Mouse (Mus musculus) embryonic facial prominence, embryonic 11.5 days (tissue): ENCODE results near the gene Cd40lg. TPM values are rescaled to one million over a fixed set of nuclear protein-coding genes. Genes with fewer than 3 reads are reported as not detected.
A peak's percentile ranks its signal among the peaks of the same experiment; 100 is the strongest.

Experiments
- ATAC-seq: fragments of 200-750 bp; cut with Nextera tagmentation; replicated peaks from 2 replicates; pipeline ENCODE4 v1.8.0; 2017; ENCODE audit warnings: low read depth; ENCODE audit not compliant: insufficient number of reproducible peaks, low FRiP score, low TSS enrichment
- DNase-seq: peaks from one replicate; pipeline ENCODE4 v3.0.0-alpha.2; 2015; ENCODE audit warnings: low spot score
- H3K27ac ChIP-seq: fragments of 300-500 bp; sonication (generic); replicated peaks from 2 replicates; pipeline ENCODE4 v1.5.1; 2014; ENCODE audit warnings: mild to moderate bottlenecking, low read depth, low read length, control low read depth
- H3K27me3 ChIP-seq: fragments of 300-500 bp; sonication (generic); 2 replicates; pipeline ENCODE4 v1.6.1; 2014; ENCODE audit warnings: mild to moderate bottlenecking, low read length, moderate library complexity, mixed read lengths; ENCODE audit not compliant: control insufficient read depth, insufficient read depth
- H3K36me3 ChIP-seq: fragments of 300-500 bp; sonication (generic); replicated peaks from 2 replicates; pipeline ENCODE4 v1.6.1; 2014; ENCODE audit warnings: low read depth, mild to moderate bottlenecking, low read length, moderate library complexity, mixed read lengths; ENCODE audit not compliant: control insufficient read depth, insufficient read depth
- H3K4me1 ChIP-seq: fragments of 300-500 bp; sonication (generic); 2 replicates; pipeline ENCODE4 v1.6.1; 2014; ENCODE audit warnings: low read length, mixed read lengths; ENCODE audit not compliant: control insufficient read depth, insufficient read depth
- H3K4me2 ChIP-seq: fragments of 300-500 bp; sonication (generic); 2 replicates; pipeline ENCODE4 v1.6.1; 2014; ENCODE audit warnings: low read depth, mild to moderate bottlenecking, control low read depth, low read length, moderate library complexity
- H3K4me3 ChIP-seq: fragments of 300-500 bp; sonication (generic); 2 replicates; pipeline ENCODE4 v1.5.1; 2014; ENCODE audit warnings: low read depth, low read length, control low read depth
- H3K9ac ChIP-seq: fragments of 300-500 bp; sonication (generic); replicated peaks from 2 replicates; pipeline ENCODE4 v1.6.1; 2014; ENCODE audit warnings: mild to moderate bottlenecking, control low read depth, low read length
- H3K9me3 ChIP-seq: fragments of 300-500 bp; sonication (generic); replicated peaks from 2 replicates; pipeline ENCODE4 v1.6.1; 2016; ENCODE audit warnings: mild to moderate bottlenecking, low read length, inconsistent platforms, mixed read lengths; ENCODE audit not compliant: control insufficient read depth
- WGBS: fragments of 180-500 bp; shearing (Covaris S2); extraction: QIAGEN DNeasy Blood & Tissue Kit; methylation state at CpG from one replicate; pipeline ENCODE4 v1.1.7; 2014; 5-methylcytosine and 5-hydroxymethylcytosine counted together
- polyA plus RNA-seq: library from polyadenylated mRNA; unstranded; fragments of >200 nt; fragmentation: Nextera tagmentation; extraction: Ambion mirVana; gene quantifications from 2 replicates; pipeline ENCODE4 v1.2.1, GENCODE M21; 2014

The Cd40lg gene
- polyA plus RNA-seq, 1 experiment from 2014 or later, result not detected

DNA sequence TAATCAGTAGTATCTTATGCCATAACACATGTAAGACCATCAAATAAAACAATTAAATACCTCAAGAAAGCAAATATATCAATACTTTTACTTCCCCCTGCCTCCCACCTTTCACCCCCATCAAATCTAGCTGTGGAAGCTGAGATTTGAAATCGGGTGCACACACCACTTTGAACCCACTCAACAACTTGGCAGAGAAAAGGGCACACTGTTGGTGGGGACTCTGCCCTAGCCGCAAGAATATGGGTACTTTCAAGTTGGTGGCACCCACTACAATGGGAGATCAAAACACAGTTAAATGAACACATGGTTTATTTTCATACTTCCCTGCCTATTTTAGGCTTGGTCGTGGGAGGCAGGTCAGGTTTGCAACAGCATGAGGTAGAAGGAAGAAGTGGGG, 9.9 kb downstream of the Cd40lg start:
- WGBS, result 72% methylated on average over 3 of the region's 3 CpGs
- H3K36me3 ChIP-seq, result no peaks in the 10 kb centered on the region
- DNase-seq (no peak), ATAC-seq (no peak)
- H3K4me3 ChIP-seq, result no peak overlapping the region
- H3K9ac ChIP-seq, result no peak overlapping the region
- H3K4me1 ChIP-seq, result no peaks in the 10 kb centered on the region
- no peaks in the 10 kb centered on the region for H3K27me3 ChIP-seq
- H3K4me2 ChIP-seq, result no peak overlapping the region
- no peaks in the 10 kb centered on the region for H3K9me3 ChIP-seq
- H3K27ac ChIP-seq, result no peak overlapping the region

DNA sequence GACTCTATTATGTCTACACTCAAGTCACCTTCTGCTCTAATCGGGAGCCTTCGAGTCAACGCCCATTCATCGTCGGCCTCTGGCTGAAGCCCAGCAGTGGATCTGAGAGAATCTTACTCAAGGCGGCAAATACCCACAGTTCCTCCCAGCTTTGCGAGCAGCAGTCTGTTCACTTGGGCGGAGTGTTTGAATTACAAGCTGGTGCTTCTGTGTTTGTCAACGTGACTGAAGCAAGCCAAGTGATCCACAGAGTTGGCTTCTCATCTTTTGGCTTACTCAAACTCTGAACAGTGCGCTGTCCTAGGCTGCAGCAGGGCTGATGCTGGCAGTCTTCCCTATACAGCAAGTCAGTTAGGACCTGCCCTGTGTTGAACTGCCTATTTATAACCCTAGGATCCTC, 11.4 kb downstream of the Cd40lg start:
- peak; percentile 0 for DNase-seq
- no peak for ATAC-seq
- no peak overlapping the region for H3K27ac ChIP-seq

DNA sequence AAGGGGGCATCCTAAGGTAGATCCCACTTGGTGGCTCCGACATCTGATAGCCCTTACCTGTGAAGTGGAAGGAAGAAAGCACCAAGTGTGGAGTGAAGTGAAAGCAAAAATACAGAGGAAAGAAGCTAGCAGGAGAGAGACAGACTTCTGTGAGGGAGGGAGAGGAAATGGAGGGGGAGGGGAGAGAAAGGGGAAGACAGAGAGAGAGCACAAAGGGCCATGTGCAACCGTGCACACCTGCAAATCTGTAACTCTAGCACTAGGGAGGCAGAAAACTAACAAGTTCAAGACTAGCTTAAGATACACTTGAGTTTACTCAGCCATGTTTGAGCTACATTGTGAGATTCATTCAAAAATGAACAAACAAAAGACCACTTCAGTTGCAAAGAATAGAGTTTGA, 16.2 kb downstream of the Cd40lg start:
- Histone ChIP-seq H3K4me3 (no peak overlapping the region), H3K27ac (no peak overlapping the region), H3K36me3 (no peaks in the 10 kb centered on the region), H3K4me2 (no peak overlapping the region), H3K27me3 (no peaks in the 10 kb centered on the region), H3K9me3 (no peaks in the 10 kb centered on the region), H3K9ac (no peak overlapping the region), H3K4me1 (no peaks in the 10 kb centered on the region)
- DNase-seq (no peak), ATAC-seq (no peak)
- 71% methylated on average over 2 of the region's 2 CpGs for WGBS

More for the DNA sequence above, 11.4 kb downstream of the Cd40lg start:
- Histone ChIP-seq H3K4me3 (no peak overlapping the region), H3K36me3 (no peaks in the 10 kb centered on the region), H3K4me2 (no peak overlapping the region), H3K9ac (no peak overlapping the region), H3K27me3 (no peaks in the 10 kb centered on the region), H3K4me1 (no peaks in the 10 kb centered on the region), H3K9me3 (no peaks in the 10 kb centered on the region)
- 86% methylated on average over 10 of the region's 10 CpGs for WGBS

DNA sequence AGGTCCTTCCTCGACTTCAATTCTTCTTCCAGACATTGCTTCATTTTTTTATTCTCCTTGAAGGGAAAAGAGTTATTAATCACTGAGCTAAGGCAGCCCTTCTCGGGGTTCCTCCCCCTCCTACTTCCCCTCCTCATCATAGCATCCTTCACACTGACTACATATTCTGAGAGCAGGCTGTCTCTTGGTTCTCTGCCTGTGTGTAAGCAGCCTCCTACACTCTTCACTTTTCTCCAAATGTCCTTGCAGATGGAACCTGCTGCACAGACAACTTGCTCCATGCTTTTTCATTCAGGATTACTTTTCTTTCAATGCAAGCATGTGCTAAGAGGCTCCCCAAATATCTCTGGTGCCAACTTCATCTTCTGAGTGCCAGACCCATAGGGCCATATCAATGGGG, 21.7 kb downstream of the Cd40lg start:
- Histone ChIP-seq H3K4me1 (no peaks in the 10 kb centered on the region), H3K4me2 (no peak overlapping the region), H3K27ac (no peak overlapping the region), H3K4me3 (no peak overlapping the region), H3K9me3 (no peaks in the 10 kb centered on the region), H3K9ac (no peak overlapping the region), H3K27me3 (no peaks in the 10 kb centered on the region), H3K36me3 (no peaks in the 10 kb centered on the region)
- WGBS, result 77% methylated on average over 2 of the region's 2 CpGs
- DNase-seq, result no peak
- ATAC-seq, result no peak

DNA sequence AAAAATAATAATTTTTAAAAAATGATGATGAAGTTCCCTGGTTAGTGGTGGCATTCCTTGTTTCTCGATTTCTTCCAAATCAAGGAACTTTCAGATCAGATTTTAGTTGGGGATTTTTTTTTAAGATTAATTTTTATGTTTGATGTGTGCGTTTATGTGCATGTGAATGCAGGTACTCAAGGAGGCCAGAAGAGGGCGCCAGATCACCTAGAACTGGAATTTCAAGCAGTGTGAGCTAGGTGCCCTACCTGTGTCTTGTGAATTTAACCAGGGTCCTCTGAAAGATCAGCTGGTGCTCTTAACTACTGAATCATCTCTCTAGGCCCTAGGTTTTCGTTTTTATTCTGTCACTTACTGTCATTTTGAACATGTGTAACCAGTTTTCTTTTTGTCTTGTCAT, 24.0 kb downstream of the Cd40lg start:
- no peak for DNase-seq
- WGBS, result 67% methylated on average over 4 of the region's 4 CpGs
- no peak for ATAC-seq

DNA sequence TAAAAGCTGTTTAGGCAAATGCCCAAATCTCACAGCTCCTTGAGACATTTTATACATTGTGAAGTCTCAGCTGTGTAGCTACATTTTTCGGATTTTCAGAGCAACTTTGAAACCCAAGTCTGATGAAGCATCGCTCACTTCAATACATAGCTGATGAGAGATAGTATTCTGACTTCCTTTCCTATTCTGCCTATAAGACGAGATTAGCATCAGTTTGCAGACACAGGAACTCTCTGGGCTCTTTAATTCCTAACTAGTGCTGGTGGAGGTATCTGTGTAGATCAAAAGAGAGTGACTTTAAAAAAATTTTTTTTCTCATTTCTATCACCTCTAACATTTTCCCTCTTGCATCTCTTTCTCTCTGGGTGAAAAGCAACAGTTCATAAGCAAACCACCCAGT, 26.6 kb downstream of the Cd40lg start:
- no peaks in the 10 kb centered on the region for H3K36me3 ChIP-seq
- H3K27ac ChIP-seq, result no peak overlapping the region
- ATAC-seq, result no peak
- no peak overlapping the region for H3K9ac ChIP-seq
- no peaks in the 10 kb centered on the region for H3K27me3 ChIP-seq
- no peaks in the 10 kb centered on the region for H3K4me1 ChIP-seq
- no peaks in the 10 kb centered on the region for H3K9me3 ChIP-seq
- H3K4me3 ChIP-seq, result no peak overlapping the region
- DNase-seq, result no peak
- no peak overlapping the region for H3K4me2 ChIP-seq
- 76% methylated on average over 3 of the region's 3 CpGs for WGBS

More for the DNA sequence above, 24.0 kb downstream of the Cd40lg start:
- Histone ChIP-seq H3K27me3 (no peaks in the 10 kb centered on the region), H3K36me3 (no peaks in the 10 kb centered on the region), H3K4me3 (no peak overlapping the region), H3K9me3 (no peaks in the 10 kb centered on the region), H3K9ac (no peak overlapping the region), H3K27ac (no peak overlapping the region), H3K4me2 (no peak overlapping the region), H3K4me1 (no peaks in the 10 kb centered on the region)

DNA sequence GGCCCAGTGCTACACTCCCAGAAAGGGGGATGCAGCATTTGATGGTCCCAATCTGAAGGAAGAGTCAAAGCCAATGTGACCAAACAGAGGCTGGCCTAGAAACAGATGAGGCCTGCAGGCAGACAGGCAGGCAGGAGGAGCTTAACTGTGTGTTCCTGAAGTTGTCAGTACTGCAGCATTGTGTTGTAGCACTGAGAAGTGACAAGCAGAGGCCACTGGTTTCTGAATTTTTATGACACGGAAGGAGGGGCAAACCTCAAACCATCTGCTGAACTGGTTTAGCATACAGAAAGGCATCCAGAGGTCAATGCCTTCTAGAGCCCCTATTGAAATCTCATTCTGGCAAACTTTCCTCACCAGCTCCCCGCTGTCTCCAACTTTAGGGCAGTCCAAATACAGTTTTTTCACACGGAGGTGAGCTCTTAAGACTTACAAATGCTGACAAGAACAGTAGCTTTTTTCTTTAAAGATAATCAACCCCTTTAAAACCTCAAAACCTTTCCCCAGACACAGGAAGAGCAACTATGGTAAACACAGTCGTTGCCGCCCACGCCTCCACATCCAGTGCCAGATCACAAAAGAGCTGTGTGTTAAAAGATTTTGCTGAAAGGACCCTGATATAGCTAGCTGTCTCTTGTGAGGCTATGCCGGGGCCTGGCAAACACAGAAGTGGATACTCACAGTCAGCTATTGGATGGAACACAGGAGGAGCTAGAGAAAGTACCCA, 41.5 kb downstream of the Cd40lg start:
- WGBS, result 69% methylated on average over 7 of the region's 7 CpGs
- DNase-seq, result no peak

DNA sequence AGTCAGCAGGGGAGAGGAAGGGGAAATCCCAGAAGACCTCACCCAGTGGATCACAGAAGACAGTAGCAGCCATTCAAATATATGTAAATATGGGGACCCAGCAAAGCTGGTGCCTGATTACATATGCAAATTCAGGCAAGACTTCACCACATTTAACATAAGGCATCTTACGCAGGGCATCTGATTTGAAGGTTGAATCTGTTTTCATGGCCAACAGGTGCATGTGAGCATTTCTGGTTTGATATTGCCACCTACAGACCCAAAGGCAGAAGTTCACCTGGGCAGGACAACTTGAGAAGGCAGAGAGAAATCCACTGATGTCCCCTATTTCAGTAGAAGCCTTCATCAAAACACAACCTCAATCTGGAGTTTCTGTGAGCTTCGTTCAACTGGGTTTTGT, 48.8 kb downstream of the Cd40lg start:
- no peak overlapping the region for H3K4me2 ChIP-seq
- no peak overlapping the region for H3K4me3 ChIP-seq
- H3K36me3 ChIP-seq, result no peaks in the 10 kb centered on the region
- 58% methylated on average over 2 of the region's 2 CpGs for WGBS
- H3K4me1 ChIP-seq, result no peaks in the 10 kb centered on the region
- no peaks in the 10 kb centered on the region for H3K9me3 ChIP-seq
- DNase-seq (peak; percentile 29), ATAC-seq (no peak)
- no peak overlapping the region for H3K9ac ChIP-seq
- no peak overlapping the region for H3K27ac ChIP-seq
- H3K27me3 ChIP-seq, result no peaks in the 10 kb centered on the region

More for the DNA sequence above, 41.5 kb downstream of the Cd40lg start:
- H3K27ac ChIP-seq, result no peak overlapping the region
- no peaks in the 10 kb centered on the region for H3K36me3 ChIP-seq
- no peak overlapping the region for H3K9ac ChIP-seq
- H3K4me3 ChIP-seq, result no peak overlapping the region
- no peak for ATAC-seq
- H3K4me2 ChIP-seq, result no peak overlapping the region
- no peaks in the 10 kb centered on the region for H3K27me3 ChIP-seq
- H3K4me1 ChIP-seq, result no peaks in the 10 kb centered on the region
- no peaks in the 10 kb centered on the region for H3K9me3 ChIP-seq
